Mouse (Mus musculus): ENCODE data around the gene Gna11.

DNA sequence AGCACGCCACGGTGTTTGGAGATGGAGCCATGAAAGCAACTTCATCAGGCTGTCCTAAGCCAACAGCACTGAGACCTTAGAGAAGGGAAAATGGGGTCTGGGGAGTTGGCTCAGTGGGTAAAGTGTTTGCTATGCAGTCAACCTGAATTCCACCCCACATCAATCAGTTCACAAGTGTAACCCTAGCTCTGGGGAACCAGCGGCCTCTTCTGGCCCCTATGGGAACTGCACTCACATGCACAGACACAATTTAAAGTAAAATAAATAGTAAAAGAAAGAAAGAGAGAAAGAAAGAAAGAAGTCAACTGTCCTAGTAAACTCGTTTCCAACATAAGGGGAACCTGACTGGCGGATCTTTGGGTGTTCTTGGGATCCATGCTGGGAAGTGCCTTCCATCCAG is 31.2 kb downstream of the Gna11 start:
- TF ChIP-seq CTCF (IDR thresholded peaks at IDR 0.05; ENCODE audit: control insufficient read depth, insufficient read depth, insufficient replicate concordance, low read depth, low read length): peak; percentile 19; the same call in 1 of the 2 replicates
- TF ChIP-seq POLR2A (IDR thresholded peaks at IDR 0.05; ENCODE audit: control insufficient read depth, low read depth, low read length): no peak
